Comparison of ENCODE assay signal across 11 mouse cellular contexts in the genomic region with DNA sequence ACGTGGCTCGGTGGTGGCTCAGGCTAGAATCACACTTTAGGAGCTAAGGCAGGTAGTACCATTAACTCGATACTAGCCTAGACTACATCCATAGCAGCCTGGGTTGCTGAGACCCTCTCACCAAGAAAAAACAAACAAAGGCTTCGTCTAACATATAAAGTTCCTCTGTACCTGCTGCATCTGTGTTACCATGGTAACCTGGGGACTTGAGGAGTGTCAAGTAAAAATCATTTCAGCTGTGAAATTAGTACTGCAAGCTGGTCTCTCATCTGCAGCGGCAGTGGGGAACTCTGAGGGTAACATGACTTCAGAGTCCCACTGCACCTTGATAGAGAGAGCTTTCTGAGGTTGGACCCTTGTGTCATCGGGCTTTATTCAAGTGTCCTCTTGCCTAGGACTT.
DNase-seq lines count a peak whose midpoint lies in the region; ATAC-seq and TF ChIP-seq lines count a peak whose summit lies in the region.
"Had no signal": no experiment of that assay in that cellular context is flagged by ENCODE, and none has a peak within 500 bp of the region (broad histone marks: within the 10 kb centered on the region; RNA-seq: fewer than 3 reads in every experiment).

No protein-coding gene starts in this region.

- no peak for TF ChIP-seq EP300 in heart, adult 2 months (IDR thresholded peaks at IDR 0.05; ENCODE audit: insufficient read depth, low read depth, low read length)

- DNase-seq in heart, adult 2 months, result no peak
- no peak for DNase-seq in heart, adult 18-20 months
- DNase-seq in kidney, adult 8-10 months, result no peak
- DNase-seq in hindbrain, postnatal 0 days (ENCODE audit: low spot score), result peak; percentile 46
- no peak for DNase-seq in adrenal gland, postnatal 4 days (ENCODE audit: low spot score in 2 of 2)
- no peak for DNase-seq in adrenal gland, adult 8-10 months
- DNase-seq: right cerebral cortex, postnatal 14 days had no signal

- ATAC-seq in kidney, embryonic 16.5 days (ENCODE audit: low FRiP score, low TSS enrichment), result no peak
- no peak for ATAC-seq in hindbrain, postnatal 0 days

- no peak for TF ChIP-seq CTCF in heart, adult 2 months (IDR thresholded peaks at IDR 0.05)
- no peak for TF ChIP-seq CTCF in hindbrain, postnatal 0 days (IDR thresholded peaks at IDR 0.05; ENCODE audit: low read depth)

- H3K9ac ChIP-seq in heart, adult 2 months (ENCODE audit: low read depth, low read length), result no peak overlapping the region
- no peak overlapping the region; the same call in 1 of the 2 replicates for H3K9ac ChIP-seq in kidney, embryonic 16.5 days (replicated peaks; ENCODE audit: low read length)
- no peak overlapping the region for H3K9ac ChIP-seq in hindbrain, postnatal 0 days (replicated peaks; ENCODE audit: low read length)
- H3K9ac ChIP-seq: neural tube, embryonic 15.5 days had no signal

- no peak for TF ChIP-seq POLR2A in heart, adult 2 months (IDR thresholded peaks at IDR 0.05; ENCODE audit: insufficient read depth, low read depth, low read length)

- H3K36me3 ChIP-seq in heart, adult 2 months (ENCODE audit: control insufficient read depth, insufficient read depth, low read length), result peaks cover 44% of the 10 kb centered on the region
- H3K36me3 ChIP-seq in kidney, embryonic 16.5 days (ENCODE audit: insufficient read depth, low read length), result no peaks in the 10 kb centered on the region
- no peaks in the 10 kb centered on the region for H3K36me3 ChIP-seq in hindbrain, postnatal 0 days (ENCODE audit: insufficient read depth, low read length)
- H3K36me3 ChIP-seq: neural tube, embryonic 15.5 days had no signal

- no peaks in the 10 kb centered on the region for H3K9me3 ChIP-seq in kidney, embryonic 16.5 days (ENCODE audit: low read length)
- no peaks in the 10 kb centered on the region for H3K9me3 ChIP-seq in hindbrain, postnatal 0 days (ENCODE audit: low read length)
- H3K9me3 ChIP-seq: neural tube, embryonic 15.5 days had no signal

- H3K27me3 ChIP-seq in heart, adult 2 months (ENCODE audit: control insufficient read depth, insufficient read depth, low read length), result no peaks in the 10 kb centered on the region
- no peaks in the 10 kb centered on the region for H3K27me3 ChIP-seq in kidney, embryonic 16.5 days (ENCODE audit: insufficient read depth, low read length)
- H3K27me3 ChIP-seq in hindbrain, postnatal 0 days (ENCODE audit: insufficient read depth, low read length), result no peaks in the 10 kb centered on the region
- H3K27me3 ChIP-seq: neural tube, embryonic 15.5 days had no signal

- no peak overlapping the region for H3K4me2 ChIP-seq in kidney, embryonic 16.5 days (replicated peaks; ENCODE audit: low read depth, low read length)
- no peak overlapping the region for H3K4me2 ChIP-seq in hindbrain, postnatal 0 days (ENCODE audit: low read depth, low read length)
- H3K4me2 ChIP-seq: liver, embryonic 11.5 days; neural tube, embryonic 15.5 days had no signal

- H3K4me3 ChIP-seq in heart, adult 2 months, result no peak overlapping the region
- H3K4me3 ChIP-seq in kidney, embryonic 16.5 days (ENCODE audit: low read length), result no peak overlapping the region
- H3K4me3 ChIP-seq in brown adipose tissue, adult 24 weeks (ENCODE audit: insufficient read depth, low read depth, low read length), result no peak overlapping the region
- no peak overlapping the region for H3K4me3 ChIP-seq in hindbrain, postnatal 0 days (ENCODE audit: low read length)
- H3K4me3 ChIP-seq: neural tube, embryonic 15.5 days had no signal

- WGBS in heart, adult 2 months, result 84% methylated on average over 6 of the region's 6 CpGs
- WGBS in kidney, embryonic 16.5 days, result 56% methylated on average over 6 of the region's 6 CpGs
- WGBS in hindbrain, postnatal 0 days, result 70% methylated on average over 6 of the region's 6 CpGs

- peak overlapping the region; percentile 83 for H3K27ac ChIP-seq in heart, adult 2 months
- H3K27ac ChIP-seq in kidney, embryonic 16.5 days (ENCODE audit: low read length), result peak overlapping the region; percentile 90
- H3K27ac ChIP-seq in brown adipose tissue, adult 24 weeks (replicated peaks; ENCODE audit: low read depth, low read length), result peak overlapping the region; percentile 98
- peak overlapping the region; percentile 51; the same call in 1 of the 2 replicates for H3K27ac ChIP-seq in hindbrain, postnatal 0 days

- H3K4me1 ChIP-seq in heart, adult 2 months (ENCODE audit: control insufficient read depth, insufficient read depth, low read length), result peaks cover 28% of the 10 kb centered on the region
- H3K4me1 ChIP-seq in kidney, embryonic 16.5 days (ENCODE audit: insufficient read depth, low read length), result peaks cover 26% of the 10 kb centered on the region
- H3K4me1 ChIP-seq in brown adipose tissue, adult 24 weeks (ENCODE audit: control insufficient read depth, insufficient read depth, insufficient read length, low read length), result peaks cover 17% of the 10 kb centered on the region
- H3K4me1 ChIP-seq in hindbrain, postnatal 0 days (ENCODE audit: insufficient read depth, low read length), result 0 out of 2 replicates have a peak, but pooled peaks cover 3% of the 10 kb centered on the region

- H3K79me2 ChIP-seq in heart, adult 2 months (replicated peaks; ENCODE audit: control insufficient read depth, insufficient read depth, low read length), result peaks cover 3% of the 10 kb centered on the region; the same call in 1 of the 2 replicates

- intact Hi-C loops in heart, adult 2 months (cut with DNase I), result loop anchor here (2.0 kb wide), 3 partner anchors 27 to 65 kb away; no protein-coding TSS in a partner anchor
